Mouse (Mus musculus): ENCODE measurements at regions not wholly inside any gene's neighbourhood (a gene's known extent, or its start where the extent isn't known, plus 50 kb on each side); places are given as distances from the start of the nearest gene placed in this dataset.

DNA sequence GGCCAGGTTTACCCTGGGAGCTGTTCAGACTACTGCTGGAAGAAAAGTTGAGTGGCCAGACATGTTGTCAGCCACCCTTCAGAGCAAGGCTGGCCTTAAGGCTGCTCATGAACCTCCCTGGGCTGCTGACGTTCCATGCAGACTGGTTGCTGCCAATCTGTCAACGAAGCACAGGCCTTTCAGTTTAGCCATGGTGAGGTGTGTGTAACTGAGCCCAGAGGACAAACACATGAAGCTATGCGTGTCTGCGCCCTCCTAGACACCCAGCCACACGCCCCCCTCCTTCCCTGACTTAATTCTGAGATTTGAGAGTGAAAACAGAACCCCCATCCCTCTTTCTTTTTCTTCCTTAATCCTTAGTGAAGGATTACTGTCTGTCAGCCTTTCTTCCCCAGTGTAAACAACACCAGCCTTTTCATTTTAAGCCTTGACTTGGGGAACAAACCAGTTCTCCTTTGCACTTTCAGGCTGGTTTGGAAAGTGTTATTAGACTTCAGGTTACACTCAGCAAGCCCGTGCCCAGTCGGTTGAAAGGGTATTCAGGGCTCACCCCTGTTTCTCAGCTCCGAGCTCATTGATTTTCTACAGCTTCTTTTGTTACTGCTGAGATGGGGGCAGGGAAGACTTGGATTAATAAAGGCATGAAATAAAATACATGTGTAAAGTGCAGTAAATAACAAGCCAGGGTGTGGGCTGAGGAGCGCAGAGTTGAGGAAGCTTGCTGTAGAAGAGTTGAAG lies 379.4 kb downstream of the Dmrt2 start:
- H3K27me3 ChIP-seq = no peaks in the 10 kb centered on the region
- no peak overlapping the region for H3K4me3 ChIP-seq
- no peaks in the 10 kb centered on the region for H3K9me3 ChIP-seq
- H3K27ac ChIP-seq = no peak overlapping the region
- H3K4me1 ChIP-seq = peaks cover 4% of the 10 kb centered on the region; the same call in 1 of the 2 replicates
- no peak for ATAC-seq (ENCODE audit: low FRiP score, low read depth)
- no peak overlapping the region for H3K4me2 ChIP-seq (replicated peaks)
- no peak overlapping the region for H3K9ac ChIP-seq
- WGBS = 45% methylated on average over 9 of the region's 9 CpGs
- no peaks in the 10 kb centered on the region for H3K36me3 ChIP-seq

DNA sequence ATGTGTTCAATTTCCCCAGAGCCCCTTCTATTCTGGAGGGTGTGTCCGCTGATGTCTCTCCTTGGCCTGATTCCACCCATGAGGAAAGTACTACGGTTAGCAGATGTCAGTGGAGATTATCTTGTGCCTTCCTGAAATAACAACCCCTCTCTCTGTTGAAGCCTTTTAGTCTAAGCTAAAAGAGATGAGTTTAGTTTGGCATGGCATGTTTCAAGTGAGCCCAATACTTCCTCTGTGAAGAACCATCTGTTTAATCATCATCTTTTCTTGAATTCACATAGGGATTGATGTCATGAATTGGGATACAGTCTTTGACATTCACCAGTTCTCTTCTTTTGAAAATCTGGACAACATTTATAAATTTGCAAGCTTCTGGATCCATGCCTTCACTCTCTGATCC lies 387.5 kb downstream of the Dmrt2 start:
- no peak for ATAC-seq (ENCODE audit: low FRiP score, low read depth)
- WGBS = 79% methylated on average over 2 of the region's 2 CpGs
- no peaks in the 10 kb centered on the region for H3K27me3 ChIP-seq

DNA sequence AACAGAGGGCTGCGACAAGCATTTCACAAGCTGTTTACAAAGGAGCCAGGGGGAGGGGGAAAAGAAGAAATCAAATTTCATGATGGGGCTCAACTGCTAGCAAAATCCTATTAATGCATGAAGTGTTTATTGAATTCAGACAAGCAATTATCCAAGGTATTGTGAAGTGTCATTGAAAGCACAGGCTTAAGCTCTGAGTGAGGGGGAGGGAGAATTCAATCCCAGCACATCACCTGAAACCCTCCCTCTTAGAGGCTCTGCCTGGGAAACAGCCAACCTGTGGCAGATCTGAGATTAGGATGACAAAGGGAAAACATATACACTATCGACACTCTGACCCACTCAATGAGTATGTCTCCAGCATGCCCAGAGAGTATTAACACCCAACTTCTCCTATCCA lies 396.3 kb downstream of the Dmrt2 start:
- no peak overlapping the region for H3K9ac ChIP-seq
- 69% methylated on average over 2 of the region's 2 CpGs for WGBS
- ATAC-seq (ENCODE audit: low FRiP score, low read depth) = no peak

More for the DNA sequence above, 387.5 kb downstream of the Dmrt2 start:
- Histone ChIP-seq H3K4me1 (no peaks in the 10 kb centered on the region), H3K4me2 (replicated peaks) (no peak overlapping the region), H3K27ac (no peak overlapping the region), H3K4me3 (no peak overlapping the region), H3K36me3 (no peaks in the 10 kb centered on the region), H3K9me3 (no peaks in the 10 kb centered on the region), H3K9ac (no peak overlapping the region)

GRCm38 (mm10) chr19:26069908-26070307 lies 397.7 kb downstream of the Dmrt2 start:
- 86% methylated on average over 3 of the region's 3 CpGs for WGBS
- Histone ChIP-seq H3K36me3 (no peaks in the 10 kb centered on the region), H3K9me3 (no peaks in the 10 kb centered on the region), H3K9ac (no peak overlapping the region), H3K27ac (no peak overlapping the region), H3K27me3 (0 out of 2 replicates have a peak, but pooled peaks cover 4% of the 10 kb centered on the region), H3K4me3 (no peak overlapping the region), H3K4me1 (0 out of 2 replicates have a peak, but pooled peaks cover 5% of the 10 kb centered on the region), H3K4me2 (replicated peaks) (no peak overlapping the region)
- ATAC-seq (ENCODE audit: low FRiP score, low read depth) = no peak

More for the DNA sequence above, 396.3 kb downstream of the Dmrt2 start:
- Histone ChIP-seq H3K4me3 (no peak overlapping the region), H3K9me3 (no peaks in the 10 kb centered on the region), H3K4me2 (replicated peaks) (no peak overlapping the region), H3K27ac (no peak overlapping the region), H3K36me3 (no peaks in the 10 kb centered on the region), H3K27me3 (0 out of 2 replicates have a peak, but pooled peaks cover 4% of the 10 kb centered on the region), H3K4me1 (0 out of 2 replicates have a peak, but pooled peaks cover 5% of the 10 kb centered on the region)

DNA sequence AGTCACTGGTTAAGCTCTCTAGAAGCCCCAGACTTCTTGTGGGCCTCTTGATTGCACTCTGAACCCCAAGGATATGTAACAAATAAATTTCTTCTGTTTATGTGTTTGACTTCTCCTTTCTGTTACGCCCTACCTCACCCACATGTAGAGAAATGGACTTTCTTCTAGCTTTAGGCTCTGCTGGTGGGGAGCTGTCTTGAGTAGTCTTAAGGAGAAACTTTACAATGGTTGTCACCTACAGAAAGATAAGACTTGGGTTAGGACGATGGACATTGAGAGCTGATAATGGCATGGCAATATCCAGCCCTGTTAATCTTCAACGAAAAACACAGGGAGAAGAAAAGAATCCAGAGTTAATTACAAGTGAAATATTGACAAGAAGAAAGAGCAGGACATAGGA lies 416.1 kb downstream of the Dmrt2 start:
- H3K27me3 ChIP-seq = no peaks in the 10 kb centered on the region
- 78% methylated on average over 3 of the region's 3 CpGs for WGBS
- no peak overlapping the region for H3K4me2 ChIP-seq (replicated peaks)

GRCm38 (mm10) chr19:26091386-26091785 lies 419.2 kb downstream of the Dmrt2 start:
- H3K27me3 ChIP-seq = no peaks in the 10 kb centered on the region
- no peak overlapping the region for H3K4me2 ChIP-seq (replicated peaks)
- H3K4me3 ChIP-seq = no peak overlapping the region
- ATAC-seq (ENCODE audit: low FRiP score, low read depth) = no peak
- H3K9me3 ChIP-seq = no peaks in the 10 kb centered on the region
- no peaks in the 10 kb centered on the region for H3K36me3 ChIP-seq
- H3K27ac ChIP-seq = no peak overlapping the region
- H3K9ac ChIP-seq = no peak overlapping the region
- no peaks in the 10 kb centered on the region for H3K4me1 ChIP-seq
- 79% methylated on average over 8 of the region's 8 CpGs for WGBS

More for the DNA sequence above, 416.1 kb downstream of the Dmrt2 start:
- Histone ChIP-seq H3K9me3 (no peaks in the 10 kb centered on the region), H3K4me3 (no peak overlapping the region), H3K9ac (no peak overlapping the region), H3K27ac (no peak overlapping the region), H3K4me1 (no peaks in the 10 kb centered on the region), H3K36me3 (no peaks in the 10 kb centered on the region)
- no peak for ATAC-seq (ENCODE audit: low FRiP score, low read depth)

DNA sequence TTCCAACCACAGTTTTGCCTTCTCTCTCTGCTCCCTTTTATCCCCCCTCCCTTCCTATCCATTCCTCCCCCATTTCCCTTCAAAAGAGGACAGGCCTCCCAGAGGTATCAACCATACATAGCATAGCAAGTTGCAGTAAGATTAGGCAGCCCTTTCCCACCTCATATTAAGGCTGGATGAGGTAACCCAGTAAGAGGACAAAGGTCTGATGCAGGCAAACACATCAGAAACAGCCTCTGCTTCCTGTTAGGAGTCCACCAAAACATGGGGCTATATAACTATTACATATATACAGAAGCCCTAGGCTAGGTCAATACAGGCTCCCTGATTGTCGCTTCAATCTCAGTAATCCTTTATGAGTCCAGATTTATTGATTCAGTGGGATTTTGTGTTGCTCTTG lies 421.6 kb downstream of the Dmrt2 start:
- Histone ChIP-seq H3K9ac (no peak overlapping the region), H3K36me3 (no peaks in the 10 kb centered on the region), H3K4me1 (no peaks in the 10 kb centered on the region), H3K27ac (no peak overlapping the region), H3K9me3 (no peaks in the 10 kb centered on the region), H3K4me2 (replicated peaks) (no peak overlapping the region), H3K27me3 (no peaks in the 10 kb centered on the region), H3K4me3 (no peak overlapping the region)
- WGBS = 91% methylated on average over 1 of the region's 1 CpGs
- no peak for ATAC-seq (ENCODE audit: low FRiP score, low read depth)

- 84% methylated on average over 6 of the region's 6 CpGs for WGBS
Observed at GRCm38 (mm10) chr19:26114326-26114725, 442.1 kb downstream of the Dmrt2 start.

GRCm38 (mm10) chr19:26128423-26128822 lies 456.2 kb downstream of the Dmrt2 start:
- Histone ChIP-seq H3K4me3 (no peak overlapping the region), H3K4me1 (no peaks in the 10 kb centered on the region), H3K27me3 (no peaks in the 10 kb centered on the region), H3K36me3 (no peaks in the 10 kb centered on the region), H3K9me3 (no peaks in the 10 kb centered on the region), H3K27ac (no peak overlapping the region), H3K9ac (no peak overlapping the region), H3K4me2 (replicated peaks) (no peak overlapping the region)
- ATAC-seq (ENCODE audit: low FRiP score, low read depth) = no peak
- WGBS = 68% methylated on average over 2 of the region's 2 CpGs

More at GRCm38 (mm10) chr19:26114326-26114725, 442.1 kb downstream of the Dmrt2 start:
- no peak for ATAC-seq (ENCODE audit: low FRiP score, low read depth)
- no peaks in the 10 kb centered on the region for H3K4me1 ChIP-seq
- no peaks in the 10 kb centered on the region for H3K27me3 ChIP-seq
- no peaks in the 10 kb centered on the region for H3K36me3 ChIP-seq
- no peak overlapping the region for H3K4me3 ChIP-seq
- no peak overlapping the region for H3K4me2 ChIP-seq (replicated peaks)
- H3K9me3 ChIP-seq = no peaks in the 10 kb centered on the region
- no peak overlapping the region for H3K27ac ChIP-seq
- no peak overlapping the region for H3K9ac ChIP-seq

GRCm38 (mm10) chr19:26134385-26134784 lies 462.2 kb downstream of the Dmrt2 start:
- H3K9me3 ChIP-seq = no peaks in the 10 kb centered on the region
- 82% methylated on average over 4 of the region's 4 CpGs for WGBS
- no peak overlapping the region for H3K27ac ChIP-seq
- no peak for ATAC-seq (ENCODE audit: low FRiP score, low read depth)
- H3K27me3 ChIP-seq = no peaks in the 10 kb centered on the region
- peaks cover 5% of the 10 kb centered on the region for H3K4me1 ChIP-seq
- no peaks in the 10 kb centered on the region for H3K36me3 ChIP-seq
- no peak overlapping the region for H3K9ac ChIP-seq
- H3K4me3 ChIP-seq = no peak overlapping the region
- H3K4me2 ChIP-seq (replicated peaks) = no peak overlapping the region

GRCm38 (mm10) chr19:26135398-26136104 lies 463.3 kb downstream of the Dmrt2 start:
- WGBS = 11% methylated on average over 2 of the region's 2 CpGs
- ATAC-seq (ENCODE audit: low FRiP score, low read depth) = no peak
- Histone ChIP-seq H3K36me3 (no peaks in the 10 kb centered on the region), H3K4me2 (replicated peaks) (no peak overlapping the region), H3K27me3 (no peaks in the 10 kb centered on the region), H3K9ac (no peak overlapping the region), H3K4me1 (peaks cover 5% of the 10 kb centered on the region), H3K9me3 (no peaks in the 10 kb centered on the region), H3K4me3 (no peak overlapping the region), H3K27ac (no peak overlapping the region)

GRCm38 (mm10) chr19:26140647-26141046 lies 464.2 kb upstream of the Smarca2 start:
- ATAC-seq (ENCODE audit: low FRiP score, low read depth) = no peak
- H3K9ac ChIP-seq = no peak overlapping the region
- H3K9me3 ChIP-seq = no peaks in the 10 kb centered on the region
- no peak overlapping the region for H3K4me3 ChIP-seq
- H3K27me3 ChIP-seq = no peaks in the 10 kb centered on the region
- no peak overlapping the region for H3K4me2 ChIP-seq (replicated peaks)
- peaks cover 5% of the 10 kb centered on the region for H3K4me1 ChIP-seq
- H3K27ac ChIP-seq = no peak overlapping the region
- WGBS = 67% methylated on average over 2 of the region's 2 CpGs
- H3K36me3 ChIP-seq = no peaks in the 10 kb centered on the region
